Mouse (Mus musculus) forebrain, embryonic 11.5 days (tissue): Measurements from ENCODE around the gene Map1lc3b. TPM values are rescaled to one million over a fixed set of nuclear protein-coding genes. Genes with fewer than 3 reads are reported as not detected.

ENCODE experiments used
- ATAC-seq: fragments of 200-750 bp; cut with Nextera tagmentation; replicated peaks from 2 replicates; pipeline ENCODE4 v1.8.0; 2017; ENCODE audit warnings: moderate TSS enrichment; ENCODE audit not compliant: low FRiP score
- DNase-seq: peaks from one replicate; pipeline ENCODE4 v3.0.0-alpha.2; 2017; ENCODE audit warnings: low spot score
- H3K27ac ChIP-seq: fragments of 300-500 bp; sonication (generic); 2 replicates; pipeline ENCODE4 v1.5.1; 2014; ENCODE audit warnings: low read depth, low read length
- H3K27me3 ChIP-seq: fragments of 300-500 bp; sonication (generic); 2 replicates; pipeline ENCODE4 v1.6.1; 2014; ENCODE audit warnings: mild to moderate bottlenecking, low read length, mixed read lengths; ENCODE audit not compliant: control insufficient read depth, insufficient read depth
- H3K36me3 ChIP-seq: fragments of 300-500 bp; sonication (generic); 2 replicates; pipeline ENCODE4 v1.6.1; 2014; ENCODE audit warnings: mild to moderate bottlenecking, low read length, moderate library complexity, mixed read lengths; ENCODE audit not compliant: control insufficient read depth, insufficient read depth
- H3K4me1 ChIP-seq: fragments of 300-500 bp; sonication (generic); replicated peaks from 2 replicates; pipeline ENCODE4 v1.6.1; 2014; ENCODE audit warnings: low read length, mixed read lengths; ENCODE audit not compliant: control insufficient read depth, insufficient read depth
- H3K4me2 ChIP-seq: fragments of 300-500 bp; sonication (generic); 2 replicates; pipeline ENCODE4 v1.6.1; 2014; ENCODE audit warnings: low read depth, mild to moderate bottlenecking, low read length, moderate library complexity, mixed read lengths; ENCODE audit not compliant: severe bottlenecking
- H3K4me3 ChIP-seq: fragments of 300-500 bp; sonication (generic); 2 replicates; pipeline ENCODE4 v1.5.1; 2014; ENCODE audit warnings: low read depth, low read length
- H3K9ac ChIP-seq: fragments of 300-500 bp; sonication (generic); 2 replicates; pipeline ENCODE4 v1.6.1; 2014; ENCODE audit warnings: low read length
- H3K9me3 ChIP-seq: fragments of 300-500 bp; sonication (generic); 2 replicates; pipeline ENCODE4 v1.6.1; 2016; ENCODE audit warnings: low read length, mixed read lengths; ENCODE audit not compliant: control insufficient read depth
- WGBS: fragments of 180-500 bp; shearing (Covaris S2); extraction: QIAGEN DNeasy Blood & Tissue Kit; methylation state at CpG from one replicate; pipeline ENCODE4 v1.1.7; 2014; 5-methylcytosine and 5-hydroxymethylcytosine counted together
- polyA plus RNA-seq: library from polyadenylated mRNA; unstranded; fragments of >200 nt; fragmentation: Nextera tagmentation; extraction: Ambion mirVana; gene quantifications from 2 replicates; pipeline ENCODE4 v1.2.1, GENCODE M21; 2014

Gene Map1lc3b
- polyA plus RNA-seq, 1 experiment from 2014 or later: 217 TPM

GRCm38 (mm10) chr8:121563701-121564100, 26.5 kb upstream of the Map1lc3b start:
- Histone ChIP-seq H3K4me2 (no peak overlapping the region), H3K36me3 (no peaks in the 10 kb centered on the region; the same call in 1 of the 2 replicates)

GRCm38 (mm10) chr8:121568321-121568720, 21.8 kb upstream of the Map1lc3b start:
- Histone ChIP-seq H3K4me3 (no peak overlapping the region), H3K9ac (no peak overlapping the region), H3K27me3 (no peaks in the 10 kb centered on the region), H3K4me2 (no peak overlapping the region), H3K36me3 (no peaks in the 10 kb centered on the region), H3K9me3 (no peaks in the 10 kb centered on the region), H3K4me1 (no peaks in the 10 kb centered on the region), H3K27ac (no peak overlapping the region)
- 91% methylated on average over 6 of the region's 6 CpGs for whole genome bisulfite sequencing
- DNase-seq (no peak), ATAC-seq (no peak)

More at GRCm38 (mm10) chr8:121563701-121564100, 26.5 kb upstream of the Map1lc3b start:
- 82% methylated on average over 6 of the region's 6 CpGs for WGBS
- H3K4me1 ChIP-seq: no peaks in the 10 kb centered on the region
- no peak overlapping the region for H3K4me3 ChIP-seq
- no peak overlapping the region for H3K27ac ChIP-seq
- ATAC-seq (no peak), DNase-seq (no peak)
- no peak overlapping the region for H3K9ac ChIP-seq
- no peaks in the 10 kb centered on the region for H3K9me3 ChIP-seq
- no peaks in the 10 kb centered on the region for H3K27me3 ChIP-seq

GRCm38 (mm10) chr8:121570335-121570734, 19.8 kb upstream of the Map1lc3b start:
- H3K27me3 ChIP-seq: no peaks in the 10 kb centered on the region
- no peaks in the 10 kb centered on the region for H3K4me1 ChIP-seq
- H3K4me2 ChIP-seq: no peak overlapping the region
- no peak overlapping the region for H3K4me3 ChIP-seq
- no peaks in the 10 kb centered on the region for H3K9me3 ChIP-seq
- no peak for ATAC-seq
- H3K36me3 ChIP-seq: no peaks in the 10 kb centered on the region
- no peak overlapping the region for H3K27ac ChIP-seq
- no peak overlapping the region for H3K9ac ChIP-seq
- DNase-seq: no peak
- WGBS: 91% methylated on average over 21 of the region's 21 CpGs

GRCm38 (mm10) chr8:121570801-121571200, 19.4 kb upstream of the Map1lc3b start:
- Histone ChIP-seq H3K9me3 (no peaks in the 10 kb centered on the region), H3K9ac (no peak overlapping the region), H3K36me3 (no peaks in the 10 kb centered on the region), H3K27me3 (no peaks in the 10 kb centered on the region), H3K4me2 (no peak overlapping the region), H3K4me3 (no peak overlapping the region), H3K4me1 (no peaks in the 10 kb centered on the region), H3K27ac (no peak overlapping the region)
- DNase-seq (no peak), ATAC-seq (no peak)
- 91% methylated on average over 17 of the region's 17 CpGs for WGBS

- no peak for DNase-seq
- Histone ChIP-seq H3K9ac (no peak overlapping the region), H3K4me2 (no peak overlapping the region), H3K36me3 (no peaks in the 10 kb centered on the region), H3K9me3 (no peaks in the 10 kb centered on the region), H3K27ac (no peak overlapping the region), H3K4me1 (peaks cover 4% of the 10 kb centered on the region), H3K27me3 (no peaks in the 10 kb centered on the region), H3K4me3 (no peak overlapping the region)
- ATAC-seq: no peak
- WGBS: 81% methylated on average over 7 of the region's 7 CpGs
Observed at GRCm38 (mm10) chr8:121572121-121572520, 18.0 kb upstream of the Map1lc3b start.

GRCm38 (mm10) chr8:121573275-121573674, 16.9 kb upstream of the Map1lc3b start:
- H3K4me1 ChIP-seq: peaks cover 10% of the 10 kb centered on the region
- no peak overlapping the region for H3K9ac ChIP-seq
- no peaks in the 10 kb centered on the region for H3K9me3 ChIP-seq
- no peak overlapping the region for H3K27ac ChIP-seq
- WGBS: 62% methylated on average over 3 of the region's 3 CpGs
- H3K4me2 ChIP-seq: no peak overlapping the region
- no peak overlapping the region for H3K4me3 ChIP-seq
- H3K27me3 ChIP-seq: no peaks in the 10 kb centered on the region
- ATAC-seq: no peak
- no peaks in the 10 kb centered on the region for H3K36me3 ChIP-seq
- no peak for DNase-seq

- no peak for DNase-seq
- H3K27me3 ChIP-seq: no peaks in the 10 kb centered on the region
- peaks cover 10% of the 10 kb centered on the region for H3K4me1 ChIP-seq
- no peak for ATAC-seq
- H3K36me3 ChIP-seq: no peaks in the 10 kb centered on the region
- no peaks in the 10 kb centered on the region for H3K9me3 ChIP-seq
- H3K27ac ChIP-seq: no peak overlapping the region
- H3K9ac ChIP-seq: no peak overlapping the region
- WGBS: 92% methylated on average over 3 of the region's 3 CpGs
- H3K4me3 ChIP-seq: no peak overlapping the region
- H3K4me2 ChIP-seq: no peak overlapping the region
Observed at GRCm38 (mm10) chr8:121575661-121576060, 14.5 kb upstream of the Map1lc3b start.

- DNase-seq (no peak), ATAC-seq (peak; percentile 65)
- Histone ChIP-seq H3K27me3 (no peaks in the 10 kb centered on the region), H3K4me3 (peak overlapping the region; percentile 87), H3K27ac (0 out of 2 replicates have a peak overlapping the region, but pooled peaks have one; percentile 31), H3K36me3 (no peaks in the 10 kb centered on the region), H3K4me2 (peak overlapping the region; percentile 80), H3K9me3 (no peaks in the 10 kb centered on the region), H3K4me1 (peaks cover 10% of the 10 kb centered on the region), H3K9ac (peak overlapping the region; percentile 84)
- WGBS: 2% methylated on average over 44 of the region's 44 CpGs
Observed at GRCm38 (mm10) chr8:121577751-121578675, 12.1 kb upstream of the Map1lc3b start.
